Mouse (Mus musculus) bone marrow, adult 2 months (tissue): Measurements from ENCODE around the gene Mitf.

ENCODE experiments used
- CTCF ChIP-seq: fragments of 200-500 bp; IDR thresholded peaks from 2 replicates; pipeline ENCODE4 v1.5.1; 2011; ENCODE audit warnings: low read length, control low read depth; ENCODE audit not compliant: control insufficient read depth, insufficient read depth
- POLR2A ChIP-seq: fragments of 200-500 bp; IDR thresholded peaks from 2 replicates; pipeline ENCODE4 v1.6.1; 2011; ENCODE audit warnings: low read depth, mild to moderate bottlenecking, control low read depth, low read length, borderline replicate concordance; ENCODE audit not compliant: control insufficient read depth

- TF ChIP-seq POLR2A (no peak), CTCF (no peak)
Measured at GRCm38 (mm10) chr6:97956636-97957035, 149.8 kb downstream of the Mitf start.
